Mouse (Mus musculus): ENCODE data around the gene Dffb. TPM values are rescaled to one million over a fixed set of nuclear protein-coding genes. Genes with fewer than 3 reads are reported as not detected.

The Dffb gene
- polyA plus RNA-seq, 1 experiment = 23.1 TPM

DNA sequence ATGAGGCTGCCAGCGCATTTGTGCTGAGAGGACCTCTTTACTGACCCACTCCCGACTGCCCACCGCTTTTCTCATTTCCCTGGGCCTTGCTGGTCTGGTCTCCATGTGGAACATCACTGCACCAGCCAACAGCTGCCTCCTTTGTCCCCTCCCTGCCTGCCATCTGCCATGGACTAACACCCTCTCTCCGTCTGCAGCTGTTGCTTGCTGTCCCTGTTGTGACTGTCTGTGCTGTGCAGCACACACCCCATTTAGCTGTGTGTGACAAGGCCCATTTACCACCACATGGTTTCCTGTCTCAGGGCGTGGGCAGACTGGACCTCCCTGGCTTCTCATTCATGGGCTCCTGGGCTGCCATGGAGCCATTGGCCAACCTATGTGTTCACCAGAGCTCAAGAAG, 30.6 kb upstream of the Dffb start:
- Histone ChIP-seq H3K4me1 (ENCODE audit: control insufficient read depth, insufficient read depth, insufficient read length) (no peaks in the 10 kb centered on the region), H3K36me3 (ENCODE audit: control insufficient read depth, insufficient read depth, low read length) (0 out of 2 replicates have a peak, but pooled peaks cover 4% of the 10 kb centered on the region), H3K27ac (ENCODE audit: insufficient read depth, low read length) (no peak overlapping the region), H3K27me3 (ENCODE audit: control insufficient read depth, insufficient read depth, low read length) (no peaks in the 10 kb centered on the region), H3K4me3 (ENCODE audit: extremely low read depth, insufficient read depth, insufficient read length) (no peak overlapping the region)
- TF ChIP-seq CTCF (IDR thresholded peaks at IDR 0.05; ENCODE audit: extremely low read depth, insufficient read depth, insufficient read length, insufficient replicate concordance) = no peak
- TF ChIP-seq POLR2A (IDR thresholded peaks at IDR 0.05; ENCODE audit: low read depth, low read length) = no peak
- no peak for DNase-seq (ENCODE audit: low read depth in 1 of 2, low spot score in 2 of 2)
- 91% methylated on average over 5 of the region's 5 CpGs for WGBS

DNA sequence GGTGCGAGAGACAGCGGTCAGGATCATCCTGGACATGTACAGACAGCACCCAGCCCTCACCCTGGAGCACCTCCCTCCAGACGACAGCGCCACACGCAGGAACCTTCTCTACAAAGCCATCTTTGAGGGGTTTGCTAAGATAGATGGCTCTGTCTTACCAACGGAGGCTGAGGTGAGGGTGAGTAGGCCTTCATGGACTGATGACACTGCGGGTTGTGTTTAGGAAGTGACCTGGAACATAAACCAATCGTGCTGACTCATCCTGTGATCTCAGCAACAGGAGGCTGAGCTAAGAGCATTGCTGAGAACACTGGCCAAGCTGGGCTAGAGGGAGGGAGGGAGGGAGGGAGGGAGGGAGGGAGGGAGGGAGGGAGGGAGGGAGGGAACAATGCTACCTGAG, 18.6 kb upstream of the Dffb start:
- 87% methylated on average over 8 of the region's 8 CpGs for WGBS
- no peak for DNase-seq (ENCODE audit: low read depth in 1 of 2, low spot score in 2 of 2)
- Histone ChIP-seq H3K27me3 (ENCODE audit: control insufficient read depth, insufficient read depth, low read length) (no peaks in the 10 kb centered on the region), H3K36me3 (ENCODE audit: control insufficient read depth, insufficient read depth, low read length) (peaks cover 40% of the 10 kb centered on the region), H3K27ac (ENCODE audit: insufficient read depth, low read length) (no peak overlapping the region), H3K4me1 (ENCODE audit: control insufficient read depth, insufficient read depth, insufficient read length) (no peaks in the 10 kb centered on the region), H3K4me3 (ENCODE audit: extremely low read depth, insufficient read depth, insufficient read length) (no peak overlapping the region)
- no peak for TF ChIP-seq CTCF (IDR thresholded peaks at IDR 0.05; ENCODE audit: extremely low read depth, insufficient read depth, insufficient read length, insufficient replicate concordance)
- no peak for TF ChIP-seq POLR2A (IDR thresholded peaks at IDR 0.05; ENCODE audit: low read depth, low read length)

GRCm38 (mm10) chr4:153992715-153993114, 17.8 kb upstream of the Dffb start:
- no peaks in the 10 kb centered on the region for H3K4me1 ChIP-seq (ENCODE audit: control insufficient read depth, insufficient read depth, insufficient read length)
- WGBS = 86% methylated on average over 10 of the region's 10 CpGs
- H3K4me3 ChIP-seq (ENCODE audit: extremely low read depth, insufficient read depth, insufficient read length) = no peak overlapping the region
- DNase-seq (ENCODE audit: low read depth in 1 of 2, low spot score in 2 of 2) = no peak
- no peak overlapping the region for H3K27ac ChIP-seq (ENCODE audit: insufficient read depth, low read length)
- no peaks in the 10 kb centered on the region for H3K27me3 ChIP-seq (ENCODE audit: control insufficient read depth, insufficient read depth, low read length)
- TF ChIP-seq POLR2A (IDR thresholded peaks at IDR 0.05; ENCODE audit: low read depth, low read length) (no peak), CTCF (IDR thresholded peaks at IDR 0.05; ENCODE audit: extremely low read depth, insufficient read depth, insufficient read length, insufficient replicate concordance) (no peak)
- peaks cover 43% of the 10 kb centered on the region for H3K36me3 ChIP-seq (ENCODE audit: control insufficient read depth, insufficient read depth, low read length)

GRCm38 (mm10) chr4:153980470-153980869, 5.5 kb upstream of the Dffb start:
- no peak overlapping the region for H3K27ac ChIP-seq (ENCODE audit: insufficient read depth, low read length)
- DNase-seq (ENCODE audit: low read depth in 1 of 2, low spot score in 2 of 2) = no peak
- peaks cover 25% of the 10 kb centered on the region for H3K36me3 ChIP-seq (ENCODE audit: control insufficient read depth, insufficient read depth, low read length)
- 95% methylated on average over 11 of the region's 11 CpGs for WGBS
- no peaks in the 10 kb centered on the region for H3K27me3 ChIP-seq (ENCODE audit: control insufficient read depth, insufficient read depth, low read length)
- H3K4me3 ChIP-seq (ENCODE audit: extremely low read depth, insufficient read depth, insufficient read length) = no peak overlapping the region
- TF ChIP-seq CTCF (IDR thresholded peaks at IDR 0.05; ENCODE audit: extremely low read depth, insufficient read depth, insufficient read length, insufficient replicate concordance) (no peak), POLR2A (IDR thresholded peaks at IDR 0.05; ENCODE audit: low read depth, low read length) (no peak)
- H3K4me1 ChIP-seq (ENCODE audit: control insufficient read depth, insufficient read depth, insufficient read length) = peaks cover 6% of the 10 kb centered on the region; the same call in 1 of the 2 replicates

- 28% methylated on average over 10 of the region's 10 CpGs for WGBS
- Histone ChIP-seq H3K4me3 (ENCODE audit: extremely low read depth, insufficient read depth, insufficient read length) (no peak overlapping the region), H3K4me1 (ENCODE audit: control insufficient read depth, insufficient read depth, insufficient read length) (peaks cover 6% of the 10 kb centered on the region; the same call in 1 of the 2 replicates), H3K27ac (ENCODE audit: insufficient read depth, low read length) (0 out of 2 replicates have a peak overlapping the region, but pooled peaks have one; percentile 4), H3K36me3 (ENCODE audit: control insufficient read depth, insufficient read depth, low read length) (peaks cover 15% of the 10 kb centered on the region), H3K27me3 (ENCODE audit: control insufficient read depth, insufficient read depth, low read length) (no peaks in the 10 kb centered on the region)
- DNase-seq (ENCODE audit: low read depth in 1 of 2, low spot score in 2 of 2) = peak in 1 of 2 experiments; percentile 60
- TF ChIP-seq CTCF (IDR thresholded peaks at IDR 0.05; ENCODE audit: extremely low read depth, insufficient read depth, insufficient read length, insufficient replicate concordance) = no peak
- no peak for TF ChIP-seq POLR2A (IDR thresholded peaks at IDR 0.05; ENCODE audit: low read depth, low read length)
Observed at GRCm38 (mm10) chr4:153979243-153979642, 4.3 kb upstream of the Dffb start.

DNA sequence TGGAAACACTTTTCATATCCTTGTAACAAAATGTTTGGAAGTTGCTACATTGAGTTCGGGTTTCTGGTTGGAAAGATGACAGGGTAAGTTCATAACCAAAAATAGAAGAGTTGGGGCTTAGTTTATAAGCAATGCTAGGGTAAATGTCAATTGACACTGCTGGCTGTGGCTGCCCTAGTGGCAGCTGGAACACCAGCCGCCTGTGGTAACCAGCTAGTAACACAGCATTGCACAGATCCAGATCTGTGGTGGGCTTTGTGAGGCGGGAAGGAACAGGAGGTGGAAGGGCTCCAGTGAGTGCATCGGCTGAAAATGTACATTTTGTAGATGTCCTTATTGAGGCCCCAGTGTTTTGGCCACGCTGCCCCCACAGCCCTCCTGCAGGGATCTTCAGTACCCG, 842 bp upstream of the Dffb start:
- no peak for DNase-seq (ENCODE audit: low read depth in 1 of 2, low spot score in 2 of 2)
- Histone ChIP-seq H3K4me3 (ENCODE audit: extremely low read depth, insufficient read depth, insufficient read length) (no peak overlapping the region), H3K27me3 (ENCODE audit: control insufficient read depth, insufficient read depth, low read length) (no peaks in the 10 kb centered on the region), H3K27ac (ENCODE audit: insufficient read depth, low read length) (no peak overlapping the region), H3K36me3 (ENCODE audit: control insufficient read depth, insufficient read depth, low read length) (peaks cover 7% of the 10 kb centered on the region), H3K4me1 (ENCODE audit: control insufficient read depth, insufficient read depth, insufficient read length) (peaks cover 6% of the 10 kb centered on the region; the same call in 1 of the 2 replicates)
- WGBS = 32% methylated on average over 6 of the region's 6 CpGs
- TF ChIP-seq POLR2A (IDR thresholded peaks at IDR 0.05; ENCODE audit: low read depth, low read length) = no peak
- no peak for TF ChIP-seq CTCF (IDR thresholded peaks at IDR 0.05; ENCODE audit: extremely low read depth, insufficient read depth, insufficient read length, insufficient replicate concordance)

DNA sequence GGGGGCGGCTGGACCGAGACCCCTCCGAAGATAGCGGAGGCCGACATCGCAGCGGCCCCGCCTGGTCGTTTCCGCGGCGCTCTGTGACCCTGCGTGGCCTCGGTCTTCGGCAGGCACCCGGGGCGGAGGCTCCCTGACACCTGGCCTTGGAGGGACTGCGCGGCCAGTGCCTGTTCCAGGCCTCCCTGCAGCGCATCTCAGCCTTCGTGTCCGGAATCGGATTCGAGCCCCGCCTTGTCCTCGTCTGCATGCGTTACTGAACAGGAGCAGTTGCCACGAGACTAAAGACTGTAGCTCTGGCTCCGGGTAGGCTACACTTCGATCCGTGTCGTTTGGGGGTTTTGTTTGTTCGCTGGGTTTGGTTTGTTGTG, 351 bp upstream of the Dffb start:
- DNase-seq (ENCODE audit: low read depth in 1 of 2, low spot score in 2 of 2) = no peak
- WGBS = 1% methylated on average over 33 of the region's 33 CpGs
- Histone ChIP-seq H3K4me1 (ENCODE audit: control insufficient read depth, insufficient read depth, insufficient read length) (peaks cover 6% of the 10 kb centered on the region; the same call in 1 of the 2 replicates), H3K27ac (ENCODE audit: insufficient read depth, low read length) (no peak overlapping the region), H3K4me3 (ENCODE audit: extremely low read depth, insufficient read depth, insufficient read length) (peak overlapping the region; percentile 98), H3K27me3 (ENCODE audit: control insufficient read depth, insufficient read depth, low read length) (no peaks in the 10 kb centered on the region), H3K36me3 (ENCODE audit: control insufficient read depth, insufficient read depth, low read length) (peaks cover 8% of the 10 kb centered on the region)
- TF ChIP-seq CTCF (IDR thresholded peaks at IDR 0.05; ENCODE audit: extremely low read depth, insufficient read depth, insufficient read length, insufficient replicate concordance) (no peak), POLR2A (IDR thresholded peaks at IDR 0.05; ENCODE audit: low read depth, low read length) (no peak)

All from spleen, adult 2 months (tissue).